Mouse (Mus musculus): ENCODE results near the gene Olfr1150-ps1.

Olfr1150-ps1 gene

GRCm38 (mm10) chr2:87843693-87844092 lies at the start of gene Olfr1150-ps1:
Gene Olfr1150-ps1 (plus strand): TSS chr2:87843993.
- DNase-seq (ENCODE audit: low read depth): no peak

GRCm38 (mm10) chr2:87800292-87800691 lies 43.5 kb upstream of the Olfr1150-ps1 start, which contains the start of gene Olfr1143:
Gene Olfr1143 (plus strand): TSS chr2:87800592.
- no peak for DNase-seq (ENCODE audit: low read depth)

GRCm38 (mm10) chr2:87809522-87809921 lies 34.3 kb upstream of the Olfr1150-ps1 start, which contains the start of gene Olfr1145:
Gene Olfr1145 (plus strand): TSS chr2:87809822.
- DNase-seq (ENCODE audit: low read depth): no peak

- DNase-seq (ENCODE audit: low read depth): no peak
These were observed 13.6 kb upstream of the Olfr1150-ps1 start, which contains the start of gene Olfr1148 for GRCm38 (mm10) chr2:87830233-87830632. Gene Olfr1148 (plus strand): TSS chr2:87830533.

GRCm38 (mm10) chr2:87855562-87855961 lies 11.8 kb downstream of the Olfr1150-ps1 start, which contains the start of gene Olfr1151:
Gene Olfr1151 (plus strand): TSS chr2:87855862.
- no peak for DNase-seq (ENCODE audit: low read depth)

- DNase-seq (ENCODE audit: low read depth): no peak
These were observed 22.4 kb downstream of the Olfr1150-ps1 start, which contains the start of gene Olfr1152 for GRCm38 (mm10) chr2:87866192-87866591. Gene Olfr1152 (plus strand): TSS chr2:87866492.

GRCm38 (mm10) chr2:87894662-87895061 lies 50.9 kb downstream of the Olfr1150-ps1 start, which contains the start of gene Olfr1153:
Gene Olfr1153 (plus strand): TSS chr2:87894962.
- no peak for DNase-seq (ENCODE audit: low read depth)

All from NIH3T3 (cell line).